Mouse (Mus musculus) olfactory bulb, adult 2 months (tissue): ENCODE results near the gene Gadd45g.

ENCODE experiments used
- CTCF ChIP-seq: fragments of 200-500 bp; IDR thresholded peaks from 2 replicates; pipeline ENCODE4 v1.5.1; 2012; ENCODE audit warnings: low read depth, mild to moderate bottlenecking, low read length, moderate library complexity; ENCODE audit not compliant: insufficient read depth
- POLR2A ChIP-seq: fragments of 200-500 bp; IDR thresholded peaks from 2 replicates; pipeline ENCODE4 v1.6.1; 2012; ENCODE audit warnings: mild to moderate bottlenecking, low read depth, low read length, moderate library complexity; ENCODE audit not compliant: insufficient read depth

DNA sequence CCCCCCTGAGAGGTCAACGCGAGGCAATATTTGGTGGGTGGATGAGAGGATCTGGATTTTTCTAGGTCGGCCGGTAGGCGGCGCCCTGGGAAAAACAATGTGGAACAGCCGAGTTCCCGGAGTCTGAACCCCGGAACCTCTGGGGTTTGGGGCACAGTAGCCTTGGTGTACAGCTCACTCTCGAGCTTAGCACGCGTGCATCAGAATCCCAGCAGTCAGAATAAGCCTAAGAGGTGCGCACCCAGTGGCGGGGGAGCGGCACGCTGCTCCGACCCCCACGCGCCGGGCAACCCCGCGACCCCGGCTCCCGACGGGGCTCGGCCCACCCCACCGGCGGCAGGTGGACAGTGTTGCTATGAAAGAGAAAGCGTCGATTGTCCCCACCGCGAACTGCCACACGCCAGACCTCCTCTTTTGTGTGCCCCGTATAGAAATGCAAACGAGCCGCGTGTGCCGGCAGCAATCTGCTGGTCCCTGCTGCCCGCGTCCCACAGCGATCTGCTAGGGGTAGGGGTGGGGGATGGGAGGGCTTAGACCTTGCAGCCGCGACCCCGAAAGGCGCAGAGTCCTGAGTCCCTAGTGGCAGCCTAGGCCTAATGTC, 787 bp upstream of the Gadd45g start:
- TF ChIP-seq CTCF: peak; percentile 82
- no peak for TF ChIP-seq POLR2A
